Mouse (Mus musculus): Measurements from ENCODE around the gene Cdh13.

DNA sequence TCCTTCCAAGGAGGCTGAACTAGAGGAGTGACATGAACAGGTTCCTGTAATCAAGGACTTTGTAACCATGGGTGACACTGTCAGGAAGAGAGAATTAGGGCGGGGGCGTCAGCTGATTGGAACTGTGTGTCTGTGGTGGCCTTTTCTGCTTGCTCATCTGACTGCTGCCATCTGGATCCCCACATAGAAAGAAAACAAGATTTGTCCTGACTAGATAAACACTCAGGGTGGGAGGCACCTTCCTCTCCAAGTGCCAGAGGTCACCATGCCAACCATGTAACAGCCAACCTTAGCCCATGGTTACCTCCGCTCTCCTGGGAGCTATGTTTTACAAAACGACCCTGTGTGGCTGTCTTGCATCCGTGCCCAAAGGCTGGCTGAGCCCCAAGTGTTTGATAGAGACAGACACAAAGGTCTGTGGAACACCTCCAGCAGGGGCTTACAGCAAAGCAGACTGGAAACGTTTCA is 873.0 kb downstream of the Cdh13 start:
- TF ChIP-seq CTCF (IDR thresholded peaks at IDR 0.05; ENCODE audit: extremely low read depth, insufficient read depth, low read length) (no peak), POLR2A (IDR thresholded peaks at IDR 0.05; ENCODE audit: extremely low read depth, insufficient read depth, low read length) (no peak)

Data from cortical plate, adult 2 months (tissue).